Mouse (Mus musculus) adrenal gland, postnatal 10 days (tissue): ENCODE results near the gene Sgk2. TPM values are rescaled to one million over a fixed set of nuclear protein-coding genes. Genes with fewer than 3 reads are reported as not detected.

Source experiments
- DNase-seq: peaks from one replicate; pipeline ENCODE4 v3.0.0; 2021; ENCODE audit warnings: mixed read lengths
- total RNA-seq, 2 experiments: library from RNA; stranded (reverse); gene quantifications; 2 replicates each; pipeline ENCODE4 v1.2.3; 2021

The Sgk2 gene
- total RNA-seq, 2 experiments from 2014 or later = 2.1 to 3.1 TPM

- DNase-seq = no peak
Measured at GRCm38 (mm10) chr2:162991394-162992083, 4.4 kb downstream of the Sgk2 start.

- DNase-seq = no peak
Measured at GRCm38 (mm10) chr2:162992084-162992437, 4.9 kb downstream of the Sgk2 start.

- DNase-seq = no peak
Measured at GRCm38 (mm10) chr2:162993881-162994616, 6.9 kb downstream of the Sgk2 start.

GRCm38 (mm10) chr2:162998528-162999230 is 11.5 kb downstream of the Sgk2 start:
- peak; percentile 86 for DNase-seq

GRCm38 (mm10) chr2:162999744-163000143 is 12.6 kb downstream of the Sgk2 start:
- peak; percentile 67 for DNase-seq

- DNase-seq = peak; percentile 44
Measured at GRCm38 (mm10) chr2:163001071-163001470, 13.9 kb downstream of the Sgk2 start.

- no peak for DNase-seq
Measured at GRCm38 (mm10) chr2:163007299-163007698, 20.2 kb downstream of the Sgk2 start.

GRCm38 (mm10) chr2:163016916-163017743 is 30.0 kb downstream of the Sgk2 start, which contains the start of gene Ift52:
Gene Ift52 (plus strand): TSS chr2:163017354.
- peak; percentile 96 for DNase-seq

GRCm38 (mm10) chr2:163031289-163031688 is 44.2 kb downstream of the Sgk2 start:
- peak; percentile 11 for DNase-seq

- no peak for DNase-seq
Measured at GRCm38 (mm10) chr2:163031757-163032156, 44.6 kb downstream of the Sgk2 start.

GRCm38 (mm10) chr2:163032622-163033021 is 45.5 kb downstream of the Sgk2 start:
- no peak for DNase-seq

GRCm38 (mm10) chr2:163039940-163040339 is 52.8 kb downstream of the Sgk2 start:
- DNase-seq = no peak

GRCm38 (mm10) chr2:163048125-163048524 is 61.0 kb downstream of the Sgk2 start:
- DNase-seq = peak; percentile 82

GRCm38 (mm10) chr2:163049116-163049515 is 62.0 kb downstream of the Sgk2 start:
- no peak for DNase-seq

GRCm38 (mm10) chr2:163051691-163052090 is 64.6 kb downstream of the Sgk2 start:
- DNase-seq = no peak

GRCm38 (mm10) chr2:163052101-163052500 is 65.0 kb downstream of the Sgk2 start:
- no peak for DNase-seq

GRCm38 (mm10) chr2:163052826-163053225 is 65.7 kb downstream of the Sgk2 start:
- DNase-seq = no peak

- peak; percentile 95 for DNase-seq
Measured at GRCm38 (mm10) chr2:163054335-163054840, 67.3 kb downstream of the Sgk2 start, which contains the start of gene Mybl2. Gene Mybl2 (plus strand): TSS chr2:163054687.

GRCm38 (mm10) chr2:163054891-163055494 is 67.9 kb downstream of the Sgk2 start:
- DNase-seq = peak; percentile 27

GRCm38 (mm10) chr2:163055715-163056114 is 68.6 kb downstream of the Sgk2 start:
- DNase-seq = peak; percentile 69

- DNase-seq = no peak
Measured at GRCm38 (mm10) chr2:163056584-163056983, 69.5 kb downstream of the Sgk2 start.
